Mouse (Mus musculus): Measurements from ENCODE around the gene Fbxo5.

Gene Fbxo5

GRCm38 (mm10) chr10:5786923-5787322 lies 18.5 kb downstream of the Fbxo5 start:
- DNase-seq (ENCODE audit: extremely low spot score, low read depth, low spot score) = no peak
